Mouse (Mus musculus) embryonic fibroblast, embryonic 13.5 days (primary cell): ENCODE data around the gene Gcdh.

Source experiments
- CTCF ChIP-seq: IDR thresholded peaks from 2 replicates; pipeline ENCODE4 v1.5.1; 2011; ENCODE audit warnings: mild to moderate bottlenecking, control low read depth, low read length, moderate library complexity, borderline replicate concordance; ENCODE audit not compliant: insufficient read depth
- POLR2A ChIP-seq: IDR thresholded peaks from 2 replicates; pipeline ENCODE4 v1.6.1; 2011; ENCODE audit warnings: low read depth, mild to moderate bottlenecking, control low read depth, low read length, moderate library complexity

DNA sequence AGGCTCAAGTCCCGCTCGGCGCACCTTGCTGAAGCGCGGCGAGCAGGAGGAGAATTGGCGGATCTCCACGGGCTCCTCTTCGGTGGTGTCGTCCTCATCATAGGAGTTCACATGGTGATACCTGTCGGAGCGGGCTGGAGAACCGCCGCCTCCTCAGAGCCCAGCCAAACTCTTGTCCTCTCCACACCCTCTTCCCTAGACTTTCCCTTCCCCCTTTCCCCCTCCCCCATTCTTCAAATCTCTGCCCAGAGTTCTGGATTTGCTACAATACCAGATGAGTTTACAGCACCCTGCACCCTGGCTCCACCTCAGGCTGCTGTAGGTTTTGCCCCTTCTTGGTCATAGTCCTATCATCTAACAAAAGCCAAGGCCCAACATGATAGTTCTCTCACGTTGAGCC lies 24.9 kb upstream of the Gcdh start:
- no peak for TF ChIP-seq CTCF
- no peak for TF ChIP-seq POLR2A
